In genomic region chr16:30827901-30828608, GRCm38 (mm10) we compare ENCODE assay signal across 7 mouse cellular contexts.
DNase-seq lines count a peak whose midpoint lies in the region; ATAC-seq and TF ChIP-seq lines count a peak whose summit lies in the region.

No protein-coding gene starts in this region.

- TF ChIP-seq POLR2A in cerebellum, adult 2 months (IDR thresholded peaks at IDR 0.05; ENCODE audit: borderline replicate concordance, insufficient read depth, low read length), result no peak

- 61% methylated on average over 9 of the region's 9 CpGs for WGBS in heart, embryonic 16.5 days
- 55% methylated on average over 9 of the region's 9 CpGs for WGBS in lung, embryonic 15.5 days
- 81% methylated on average over 9 of the region's 9 CpGs for WGBS in cerebellum, adult 2 months

- no peaks in the 10 kb centered on the region for H3K27me3 ChIP-seq in heart, embryonic 16.5 days (ENCODE audit: control insufficient read depth, insufficient read depth, low read length)
- H3K27me3 ChIP-seq in lung, embryonic 15.5 days, result no peaks in the 10 kb centered on the region
- H3K27me3 ChIP-seq in cerebellum, adult 2 months (ENCODE audit: control insufficient read depth, insufficient read depth, low read length), result no peaks in the 10 kb centered on the region

- peak; percentile 96 for DNase-seq in NIH3T3 (ENCODE audit: low read depth)
- no peak for DNase-seq in cerebellum, adult 2 months
- DNase-seq in embryo, embryonic 11 days, result no peak

- peak overlapping the region; percentile 58 for H3K27ac ChIP-seq in brown adipose tissue, adult 24 weeks (replicated peaks; ENCODE audit: low read depth, low read length)
- peak overlapping the region; percentile 66 for H3K27ac ChIP-seq in heart, embryonic 16.5 days (ENCODE audit: low read length)
- H3K27ac ChIP-seq in lung, embryonic 15.5 days, result peak overlapping the region; percentile 69
- no peak overlapping the region for H3K27ac ChIP-seq in cerebellum, adult 2 months (ENCODE audit: insufficient read depth, low read length)

- peaks cover 3% of the 10 kb centered on the region; the same call in 1 of the 2 replicates for H3K9me3 ChIP-seq in heart, embryonic 16.5 days (replicated peaks; ENCODE audit: control insufficient read depth, low read length)
- H3K9me3 ChIP-seq in lung, embryonic 15.5 days, result no peaks in the 10 kb centered on the region

- no peak for TF ChIP-seq CTCF in cerebellum, adult 2 months (IDR thresholded peaks at IDR 0.05; ENCODE audit: borderline replicate concordance, insufficient read depth, low read depth, low read length)

- H3K4me1 ChIP-seq in brown adipose tissue, adult 24 weeks (ENCODE audit: control insufficient read depth, insufficient read depth, insufficient read length, low read length), result peaks cover 26% of the 10 kb centered on the region
- H3K4me1 ChIP-seq in heart, embryonic 16.5 days (ENCODE audit: control insufficient read depth, insufficient read depth, low read length), result peaks cover 5% of the 10 kb centered on the region
- H3K4me1 ChIP-seq in lung, embryonic 15.5 days, result peaks cover 14% of the 10 kb centered on the region
- H3K4me1 ChIP-seq in cerebellum, adult 2 months (ENCODE audit: control insufficient read depth, insufficient read depth, low read length), result no peaks in the 10 kb centered on the region; the same call in 1 of the 2 replicates

- H3K9ac ChIP-seq in heart, embryonic 16.5 days (ENCODE audit: low read length), result no peak overlapping the region
- H3K9ac ChIP-seq in lung, embryonic 15.5 days, result no peak overlapping the region

- H3K4me2 ChIP-seq in heart, embryonic 16.5 days (ENCODE audit: low read depth, low read length), result no peak overlapping the region
- no peak overlapping the region for H3K4me2 ChIP-seq in lung, embryonic 15.5 days

- no peaks in the 10 kb centered on the region for H3K36me3 ChIP-seq in heart, embryonic 16.5 days (ENCODE audit: control insufficient read depth, insufficient read depth)
- no peaks in the 10 kb centered on the region for H3K36me3 ChIP-seq in lung, embryonic 15.5 days

- peak; percentile 58 for ATAC-seq in heart, embryonic 16.5 days (replicated peaks; ENCODE audit: extremely low read depth, insufficient read depth, low FRiP score)
- peak; percentile 58 for ATAC-seq in lung, embryonic 15.5 days (ENCODE audit: borderline replicate concordance, extremely low read depth, low FRiP score, low TSS enrichment)
- ATAC-seq in megakaryocyte-erythroid progenitor cell, adult 5-6 weeks (replicated peaks; ENCODE audit: low FRiP score, low TSS enrichment, poor library complexity, severe bottlenecking), result no peak

- H3K4me3 ChIP-seq in brown adipose tissue, adult 24 weeks (ENCODE audit: insufficient read depth, low read depth, low read length), result no peak overlapping the region
- no peak overlapping the region for H3K4me3 ChIP-seq in heart, embryonic 16.5 days (ENCODE audit: low read length)
- H3K4me3 ChIP-seq in lung, embryonic 15.5 days, result no peak overlapping the region
- H3K4me3 ChIP-seq in cerebellum, adult 2 months (replicated peaks; ENCODE audit: insufficient read depth, low read depth, low read length), result no peak overlapping the region
